Mouse (Mus musculus) liver, embryonic 14.5 days (tissue): ENCODE data around the gene Csf1. TPM values are rescaled to one million over a fixed set of nuclear protein-coding genes. Genes with fewer than 3 reads are reported as not detected.

Source experiments
- ATAC-seq: fragments of 200-750 bp; cut with Nextera tagmentation; 2 replicates; pipeline ENCODE4 v1.8.0; 2017; ENCODE audit warnings: moderate number of reproducible peaks, mild to moderate bottlenecking, moderate library complexity; ENCODE audit not compliant: insufficient read depth
- DNase-seq, 3 experiments: peaks; one replicate each; pipeline ENCODE4 v3.0.0-alpha.2; 2012 to 2013; ENCODE audit warnings: low read depth in 3 of 3, low spot score in 3 of 3
- H3K27ac ChIP-seq: fragments of 300-500 bp; sonication (generic); 2 replicates; pipeline ENCODE4 v1.5.1; 2014; ENCODE audit warnings: moderate library complexity, mild to moderate bottlenecking, control low read depth, inconsistent platforms
- H3K27me3 ChIP-seq: fragments of 300-500 bp; sonication (generic); 2 replicates; pipeline ENCODE4 v1.6.1; 2014; ENCODE audit warnings: mild to moderate bottlenecking, low read length, moderate library complexity; ENCODE audit not compliant: control insufficient read depth, insufficient read depth
- H3K36me3 ChIP-seq: fragments of 300-500 bp; sonication (generic); replicated peaks from 2 replicates; pipeline ENCODE4 v1.6.1; 2014; ENCODE audit warnings: low read depth; ENCODE audit not compliant: control insufficient read depth, insufficient read depth
- H3K4me1 ChIP-seq, 2 experiments: fragments of 200-500 bp in 1 of 2; fragments of 300-500 bp in 1 of 2; sonication (generic) in 1 of 2; replicated peaks; 2 replicates each; pipeline ENCODE4 v1.6.1; 2012 to 2014; ENCODE audit warnings: antibody characterized with exemption in 1 of 2, inconsistent platforms in 1 of 2, low read length in 1 of 2; ENCODE audit not compliant: control insufficient read depth in 2 of 2, insufficient read depth in 2 of 2
- H3K4me2 ChIP-seq: fragments of 300-500 bp; sonication (generic); 2 replicates; pipeline ENCODE4 v1.6.1; 2014; ENCODE audit warnings: low read depth, mild to moderate bottlenecking, control low read depth, moderate library complexity
- H3K4me3 ChIP-seq, 2 experiments: fragments of 200-500 bp in 1 of 2; fragments of 300-500 bp in 1 of 2; sonication (generic) in 1 of 2; 2 replicates each; pipeline ENCODE4 v1.5.1; 2012 to 2014; ENCODE audit warnings: low read depth in 2 of 2, low read length in 2 of 2, mild to moderate bottlenecking in 2 of 2, control low read depth in 1 of 2, inconsistent platforms in 1 of 2, moderate library complexity in 1 of 2; ENCODE audit not compliant: insufficient read depth in 1 of 2
- H3K9ac ChIP-seq: fragments of 300-500 bp; sonication (generic); replicated peaks from 2 replicates; pipeline ENCODE4 v1.6.1; 2014; ENCODE audit warnings: mild to moderate bottlenecking, control low read depth, moderate library complexity
- H3K9me3 ChIP-seq: fragments of 300-500 bp; sonication (generic); 2 replicates; pipeline ENCODE4 v1.6.1; 2016; ENCODE audit warnings: low read length, mixed read lengths; ENCODE audit not compliant: control insufficient read depth
- CTCF ChIP-seq: IDR thresholded peaks from 2 replicates; pipeline ENCODE4 v1.5.1; 2016; ENCODE audit warnings: antibody characterized with exemption, low read depth, control low read depth
- EP300 ChIP-seq: IDR thresholded peaks from 2 replicates; pipeline ENCODE4 v1.6.1; 2016; ENCODE audit warnings: antibody characterized with exemption, low read depth
- WGBS: fragments of 180-500 bp; shearing (Covaris S2); extraction: QIAGEN DNeasy Blood & Tissue Kit; methylation state at CpG from one replicate; pipeline ENCODE4 v1.1.7; 2014; ENCODE audit not compliant: insufficient replicate concordance; 5-methylcytosine and 5-hydroxymethylcytosine counted together
- polyA plus RNA-seq, 2 experiments: library from polyadenylated mRNA; depleted of rRNA in 1 of 2; stranded (reverse) in 1 of 2; unstranded in 1 of 2; fragments of >200 nt; fragmentation: Nextera tagmentation in 1 of 2; extraction: Ambion mirVana in 1 of 2; gene quantifications; 2 replicates each; pipeline versions ENCODE4 v1.2.1 to v1.2.3; 2012 to 2014

The Csf1 gene
- polyA plus RNA-seq, 2 experiments = 4.4 to 5.9 TPM

- peak in 1 of 3 experiments; percentile 12 for DNase-seq
- TF ChIP-seq EP300 (no peak), CTCF (no peak)
- peak overlapping the region; percentile 98 for H3K4me2 ChIP-seq
- no peak for ATAC-seq
- no peaks in the 10 kb centered on the region for H3K36me3 ChIP-seq
- peaks cover 8 to 19% of the 10 kb centered on the region in 2 experiments for H3K4me1 ChIP-seq
- WGBS = 6% methylated on average over 16 of the region's 16 CpGs
- H3K9ac ChIP-seq = peak overlapping the region; percentile 94
- H3K9me3 ChIP-seq = no peaks in the 10 kb centered on the region
- H3K4me3 ChIP-seq = peak overlapping the region; percentile 94 to 96
- H3K27ac ChIP-seq = peak overlapping the region; percentile 52
- no peaks in the 10 kb centered on the region for H3K27me3 ChIP-seq
These were observed 64.9 kb downstream of the Csf1 start for GRCm38 (mm10) chr3:107695219-107695947.

DNA sequence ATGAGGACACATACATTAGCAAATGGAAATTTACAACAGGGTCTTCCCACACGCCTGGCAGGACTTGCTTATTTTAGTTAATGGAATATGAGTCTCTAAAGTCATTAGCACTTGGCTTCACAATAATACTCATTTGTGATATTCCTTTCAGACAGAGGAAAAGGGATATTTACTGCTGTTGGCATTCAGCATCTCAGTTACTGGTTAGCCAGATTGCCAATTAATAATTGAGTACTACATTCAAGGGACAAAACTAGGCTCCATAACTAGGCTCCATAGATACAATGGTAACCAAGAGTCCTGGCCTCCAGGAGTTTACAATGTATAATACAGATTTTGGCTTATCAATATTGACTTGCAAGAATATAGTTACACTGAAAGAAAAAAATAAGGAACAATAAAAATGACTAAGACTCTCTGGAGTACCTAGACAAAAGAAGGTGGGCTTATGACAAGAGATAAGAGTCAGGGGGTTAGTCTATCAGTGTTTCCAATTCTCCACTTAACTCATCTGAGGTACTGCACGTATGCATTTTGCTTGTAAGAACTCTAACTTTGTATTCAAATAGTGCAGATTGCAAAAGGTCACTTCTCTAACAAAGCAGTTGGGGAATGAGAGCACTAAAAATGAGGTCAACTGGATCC lies 65.9 kb downstream of the Csf1 start:
- H3K9ac ChIP-seq = peak overlapping the region; percentile 94; the same call in 1 of the 2 replicates
- H3K4me2 ChIP-seq = peak overlapping the region; percentile 98
- H3K4me1 ChIP-seq = peaks cover 8 to 19% of the 10 kb centered on the region in 2 experiments
- TF ChIP-seq EP300 (no peak; the same call in 1 of the 2 replicates), CTCF (no peak)
- no peak for DNase-seq
- WGBS = 42% methylated on average over 2 of the region's 2 CpGs
- ATAC-seq = no peak
- H3K27me3 ChIP-seq = no peaks in the 10 kb centered on the region
- H3K27ac ChIP-seq = no peak overlapping the region
- peak overlapping the region in 1 of 2 experiments; percentile 96; a peak in 2 of 4 replicates for H3K4me3 ChIP-seq
- H3K9me3 ChIP-seq = no peaks in the 10 kb centered on the region
- no peaks in the 10 kb centered on the region for H3K36me3 ChIP-seq

Other genes with a start within 250 kb of the Csf1 start
- 0.12 and 0.15 TPM in 2 replicates for gene Slc6a17, start 242.5 kb downstream of the Csf1 start, polyA plus RNA-seq (2012; rRNA removed)
- 0.11 TPM in 1 of 2 replicates, not detected in the other for gene Slc6a17, start 242.5 kb downstream of the Csf1 start, polyA plus RNA-seq (2014; fragmentation: Nextera tagmentation; extraction: Ambion mirVana)
- gene Ubl4b, start 205.4 kb downstream of the Csf1 start, polyA plus RNA-seq (2012; rRNA removed) = not detected in 2 replicates
- not detected in 2 replicates for gene Ubl4b, start 205.4 kb downstream of the Csf1 start, polyA plus RNA-seq (2014; fragmentation: Nextera tagmentation; extraction: Ambion mirVana)
- gene Alx3, start 165.4 kb downstream of the Csf1 start, polyA plus RNA-seq (2012; rRNA removed) = not detected in 2 replicates
- gene Alx3, start 165.4 kb downstream of the Csf1 start, polyA plus RNA-seq (2014; fragmentation: Nextera tagmentation; extraction: Ambion mirVana) = not detected in 2 replicates
- gene Gm10961, start 129.1 kb downstream of the Csf1 start, polyA plus RNA-seq (2012; rRNA removed) = not detected in 2 replicates
- not detected in 2 replicates for gene Gm10961, start 129.1 kb downstream of the Csf1 start, polyA plus RNA-seq (2014; fragmentation: Nextera tagmentation; extraction: Ambion mirVana)
- 9.1 and 9.9 TPM in 2 replicates for gene Strip1, start 128.8 kb downstream of the Csf1 start, polyA plus RNA-seq (2012; rRNA removed)
- 9.0 and 10.7 TPM in 2 replicates for gene Strip1, start 128.8 kb downstream of the Csf1 start, polyA plus RNA-seq (2014; fragmentation: Nextera tagmentation; extraction: Ambion mirVana)
- gene Ahcyl1, start 63.9 kb downstream of the Csf1 start, polyA plus RNA-seq (2012; rRNA removed) = 22.9 and 30.1 TPM in 2 replicates
- 28.6 and 29.8 TPM in 2 replicates for gene Ahcyl1, start 63.9 kb downstream of the Csf1 start, polyA plus RNA-seq (2014; fragmentation: Nextera tagmentation; extraction: Ambion mirVana)
- gene Eps8l3, start 116.8 kb upstream of the Csf1 start, polyA plus RNA-seq (2012; rRNA removed) = 0.02 and 0.03 TPM in 2 replicates
- gene Eps8l3, start 116.8 kb upstream of the Csf1 start, polyA plus RNA-seq (2014; fragmentation: Nextera tagmentation; extraction: Ambion mirVana) = 0.20 TPM in 1 of 2 replicates, not detected in the other
- 86.0 and 111 TPM in 2 replicates for gene Gstm5, start 135.4 kb upstream of the Csf1 start, polyA plus RNA-seq (2012; rRNA removed)
- gene Gstm5, start 135.4 kb upstream of the Csf1 start, polyA plus RNA-seq (2014; fragmentation: Nextera tagmentation; extraction: Ambion mirVana) = 183 and 196 TPM in 2 replicates
- 13.7 and 15.3 TPM in 2 replicates for gene Gstm7, start 171.3 kb upstream of the Csf1 start, polyA plus RNA-seq (2012; rRNA removed)
- gene Gstm7, start 171.3 kb upstream of the Csf1 start, polyA plus RNA-seq (2014; fragmentation: Nextera tagmentation; extraction: Ambion mirVana) = 16.1 and 18.6 TPM in 2 replicates
- 6.2 and 6.4 TPM in 2 replicates for gene Gstm6, start 183.3 kb upstream of the Csf1 start, polyA plus RNA-seq (2012; rRNA removed)
- gene Gstm6, start 183.3 kb upstream of the Csf1 start, polyA plus RNA-seq (2014; fragmentation: Nextera tagmentation; extraction: Ambion mirVana) = 12.7 and 12.8 TPM in 2 replicates
- gene Gstm3, start 208.8 kb upstream of the Csf1 start, polyA plus RNA-seq (2012; rRNA removed) = 4.1 and 4.6 TPM in 2 replicates
- 11.3 and 11.7 TPM in 2 replicates for gene Gstm3, start 208.8 kb upstream of the Csf1 start, polyA plus RNA-seq (2014; fragmentation: Nextera tagmentation; extraction: Ambion mirVana)
- 3.4 and 3.9 TPM in 2 replicates for gene Gstm2, start 226.0 kb upstream of the Csf1 start, polyA plus RNA-seq (2012; rRNA removed)
- 4.4 and 4.8 TPM in 2 replicates for gene Gstm2, start 226.0 kb upstream of the Csf1 start, polyA plus RNA-seq (2014; fragmentation: Nextera tagmentation; extraction: Ambion mirVana)